Mouse (Mus musculus): ENCODE data around the gene Cox6a1. TPM values are rescaled to one million over a fixed set of nuclear protein-coding genes. Genes with fewer than 3 reads are reported as not detected.
A peak's percentile ranks its signal among the peaks of the same experiment; 100 is the strongest.

The Cox6a1 gene
- polyA plus RNA-seq, 1 experiment from 2014 or later, result 1,264 TPM

DNA sequence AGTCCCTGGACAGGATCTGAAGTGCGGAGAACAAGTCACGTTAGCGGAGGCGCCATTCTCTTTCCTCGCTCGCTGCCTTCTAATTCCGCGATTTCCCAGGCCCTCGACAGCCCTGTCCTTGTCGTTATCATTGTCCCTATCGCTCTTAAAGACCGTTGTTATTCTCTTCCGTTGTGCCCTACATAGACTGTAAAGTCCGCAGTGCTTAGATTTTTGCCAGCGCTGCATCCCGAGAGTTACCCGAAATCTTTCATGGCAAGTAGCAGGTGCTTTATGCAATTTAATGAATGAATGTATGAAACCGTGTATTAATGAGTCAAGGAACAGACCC lies 409 bp upstream of the Cox6a1 start:
- in situ Hi-C loops (cut with MboI; ENCODE audit: low pct_unique_long_range_greater_than_20kb), result loop anchor here (10.0 kb wide), 1 partner anchor 344 kb away; no protein-coding TSS in a partner anchor
- no peak for ATAC-seq
- H3K27me3 ChIP-seq, result no peaks in the 10 kb centered on the region
- ChIA-PET POLR2A (interaction anchor here (1.0 to 1.1 kb wide), 3 partner anchors 9 to 642 kb away, joined by 3 to 4 read pairs (median 3); no protein-coding TSS in a partner anchor), CTCF (interaction anchor here (2.6 kb wide), 1 partner anchor 20 kb away, joined by 10 read pairs; no protein-coding TSS in a partner anchor)
- no peak for TF ChIP-seq CTCF (IDR thresholded peaks at IDR 0.05)
- no peak for DNase-seq (ENCODE audit: low read depth, low spot score)

DNA sequence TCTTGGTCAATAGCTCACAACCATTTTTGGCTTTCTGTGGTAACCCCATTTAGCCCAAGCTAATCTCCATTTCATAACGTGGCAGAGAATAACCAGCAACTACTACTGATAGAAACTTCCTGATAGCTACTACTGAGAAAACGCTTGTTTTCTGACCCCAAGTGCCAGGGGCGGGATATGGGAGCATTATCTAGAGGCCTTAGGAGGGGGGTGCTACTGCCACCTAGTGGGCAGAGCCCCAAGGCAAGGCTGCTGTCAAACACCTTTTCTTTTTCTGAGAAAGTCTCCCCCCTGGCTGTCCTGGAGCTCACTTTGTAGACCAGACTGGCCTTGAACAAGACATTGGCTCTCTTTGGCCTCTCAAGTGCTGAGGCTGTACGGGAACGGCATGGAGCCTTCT lies 1.2 kb downstream of the Cox6a1 start:
- no peaks in the 10 kb centered on the region for H3K27me3 ChIP-seq
- ChIA-PET POLR2A (interaction anchor here (1.0 to 1.1 kb wide), 2 partner anchors 16 to 109 kb away, joined by 3 read pairs; no protein-coding TSS in a partner anchor), CTCF (interaction anchor here (0.8 to 2.6 kb wide), 8 partner anchors 11 to 188 kb away, joined by 3 to 13 read pairs (median 4); partner anchors contain the start of gene Rnf10)
- peak; percentile 48 for ATAC-seq
- in situ Hi-C loops (cut with MboI; ENCODE audit: low pct_unique_long_range_greater_than_20kb), result loop anchor here (10.0 kb wide), 1 partner anchor 343 kb away; no protein-coding TSS in a partner anchor
- DNase-seq (ENCODE audit: low read depth, low spot score), result peak; percentile 37
- no peak for TF ChIP-seq CTCF (IDR thresholded peaks at IDR 0.05)

DNA sequence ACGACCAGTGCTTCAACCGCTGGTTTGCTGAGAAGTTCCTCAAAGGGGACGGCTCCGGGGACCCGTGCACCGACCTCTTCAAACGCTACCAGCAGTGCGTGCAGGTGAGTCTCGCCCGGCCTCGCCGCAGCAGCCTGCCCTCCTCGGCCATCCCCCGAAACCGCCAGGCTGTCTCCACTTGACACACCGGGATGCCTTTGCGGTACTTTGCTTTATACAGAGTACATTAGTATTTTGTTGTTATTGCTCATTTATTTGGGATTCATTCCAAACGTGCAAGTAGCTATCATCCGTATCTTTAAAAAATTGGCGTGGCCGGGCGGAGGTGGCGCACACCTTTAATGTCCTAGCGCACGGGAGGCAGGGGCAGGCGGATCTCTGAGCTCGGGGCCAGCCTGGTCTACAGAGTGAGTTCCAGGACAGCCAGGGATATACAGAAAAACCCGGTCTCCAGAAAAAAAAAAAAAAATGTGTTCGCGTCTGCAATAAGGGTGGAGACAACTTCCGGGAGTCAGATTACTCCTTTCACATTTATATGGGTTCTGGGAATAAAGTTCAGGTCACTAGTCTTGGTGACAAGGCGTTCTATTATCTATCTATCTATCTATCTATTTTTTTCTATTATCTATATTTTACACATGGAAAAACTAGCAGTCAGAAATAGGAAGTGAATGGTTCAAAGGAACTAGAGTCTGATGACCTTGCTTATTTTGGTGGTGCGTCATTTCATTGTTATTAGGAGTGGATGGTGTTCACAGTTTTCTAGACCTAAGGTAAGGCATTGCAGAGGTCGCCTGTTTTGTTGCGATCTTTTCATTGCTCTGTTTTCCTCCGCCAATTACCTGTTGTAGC lies 7.2 kb downstream of the Cox6a1 start:
- CTCF ChIA-PET, result interaction anchor here (0.9 to 1.5 kb wide), 2 partner anchors 12 to 24 kb away, joined by 3 read pairs; no protein-coding TSS in a partner anchor
- POLR2A ChIA-PET, result interaction anchor here (0.9 to 1.4 kb wide), 7 partner anchors 11 to 74 kb away, joined by 3 to 7 read pairs (median 4); partner anchors contain the start of genes Rnf10 and Srsf9

DNA sequence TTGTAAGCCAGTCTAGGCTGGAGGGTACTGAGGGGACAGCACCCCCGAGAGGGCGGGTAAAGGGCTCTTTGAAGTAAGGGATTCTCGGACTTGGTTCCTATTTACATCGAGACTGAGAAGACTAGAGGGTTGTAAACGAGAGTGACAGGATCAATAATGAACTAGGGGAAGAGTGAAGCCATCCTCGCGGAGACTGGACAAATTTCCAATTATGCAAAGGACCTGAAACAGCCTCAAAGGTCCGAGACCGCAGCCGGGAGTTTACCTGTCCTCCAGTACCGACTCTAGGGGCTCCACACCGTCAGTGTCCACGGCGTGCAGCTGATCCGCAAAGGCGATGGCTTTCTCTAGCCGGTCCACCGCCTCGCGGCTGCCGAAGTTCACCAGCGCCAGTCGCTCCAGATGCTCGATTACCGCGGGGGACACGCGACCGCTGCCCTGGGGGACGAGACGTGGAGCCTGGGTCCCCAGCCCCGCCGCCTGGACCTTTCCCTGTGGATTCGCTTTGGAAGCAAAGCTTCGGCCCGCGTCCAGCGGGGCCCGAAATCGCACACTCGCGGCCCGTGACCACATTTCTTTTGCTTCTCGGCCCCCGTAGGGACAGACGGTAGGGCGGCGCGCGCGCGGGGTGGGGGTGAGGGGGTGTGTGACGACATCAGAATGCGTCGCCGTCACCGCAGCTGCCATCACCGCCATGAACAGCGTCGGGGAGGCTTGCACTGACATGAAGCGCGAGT lies 8.0 kb downstream of the Cox6a1 start, which contains the start of the genes Gatc and Triap1:
Gatc (minus strand) TSS at position 602 of the 737 bp plus-strand sequence.
Triap1 (plus strand) TSS at position 649 of the 737 bp plus-strand sequence.
- ChIA-PET CTCF (interaction anchor here (0.9 to 1.5 kb wide), 2 partner anchors 11 to 23 kb away, joined by 3 read pairs; no protein-coding TSS in a partner anchor), POLR2A (interaction anchor here (0.6 to 1.3 kb wide), 7 partner anchors 11 to 1252 kb away, joined by 3 to 7 read pairs (median 4); partner anchors contain the start of genes Rnf10 and Srsf9)
- no peak for TF ChIP-seq CTCF (IDR thresholded peaks at IDR 0.05)
- in situ Hi-C loops (cut with MboI; ENCODE audit: low pct_unique_long_range_greater_than_20kb), result loop anchor here (10.0 kb wide), 1 partner anchor 336 kb away; no protein-coding TSS in a partner anchor
- peak; percentile 33 for DNase-seq (ENCODE audit: low read depth, low spot score)
- no peaks in the 10 kb centered on the region for H3K27me3 ChIP-seq
- peak; percentile 40 for ATAC-seq

More for the DNA sequence above, 7.2 kb downstream of the Cox6a1 start:
- DNase-seq (ENCODE audit: low read depth, low spot score), result no peak
- no peak for TF ChIP-seq CTCF (IDR thresholded peaks at IDR 0.05)
- in situ Hi-C loops (cut with MboI; ENCODE audit: low pct_unique_long_range_greater_than_20kb), result loop anchor here (10.0 kb wide), 1 partner anchor 337 kb away; no protein-coding TSS in a partner anchor
- no peaks in the 10 kb centered on the region for H3K27me3 ChIP-seq
- no peak for ATAC-seq

DNA sequence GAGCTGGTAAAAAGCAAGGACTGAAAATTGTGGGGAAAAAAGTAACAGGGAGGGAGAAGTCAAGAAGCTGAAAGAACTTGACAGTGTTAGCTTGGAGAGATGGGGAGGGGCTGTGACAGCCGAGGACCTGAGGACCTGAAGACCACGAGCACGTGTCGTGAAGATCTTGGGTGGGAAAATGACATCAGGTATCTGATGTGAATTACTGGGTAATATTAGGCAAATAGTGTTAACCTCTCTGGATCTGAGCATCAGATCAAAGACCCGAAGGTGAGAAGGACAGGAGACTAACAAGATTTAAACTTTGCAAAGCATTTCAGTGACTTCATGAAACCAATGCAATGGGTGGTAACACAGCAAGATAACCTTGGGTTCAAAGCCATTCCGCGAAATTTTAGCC lies 8.8 kb downstream of the Cox6a1 start:
- ATAC-seq (no peak), DNase-seq (ENCODE audit: low read depth, low spot score) (no peak)
- no peaks in the 10 kb centered on the region for H3K27me3 ChIP-seq
- ChIA-PET CTCF (interaction anchor here (1.5 kb wide), 1 partner anchor 12 kb away, joined by 4 read pairs; no protein-coding TSS in a partner anchor), POLR2A (interaction anchor here (1.2 kb wide), 1 partner anchor 13 kb away, joined by 5 read pairs; the partner anchor contains the start of gene Srsf9)
- in situ Hi-C loops (cut with MboI; ENCODE audit: low pct_unique_long_range_greater_than_20kb), result loop anchor here (10.0 kb wide), 1 partner anchor 335 kb away; no protein-coding TSS in a partner anchor
- TF ChIP-seq CTCF (IDR thresholded peaks at IDR 0.05), result no peak

DNA sequence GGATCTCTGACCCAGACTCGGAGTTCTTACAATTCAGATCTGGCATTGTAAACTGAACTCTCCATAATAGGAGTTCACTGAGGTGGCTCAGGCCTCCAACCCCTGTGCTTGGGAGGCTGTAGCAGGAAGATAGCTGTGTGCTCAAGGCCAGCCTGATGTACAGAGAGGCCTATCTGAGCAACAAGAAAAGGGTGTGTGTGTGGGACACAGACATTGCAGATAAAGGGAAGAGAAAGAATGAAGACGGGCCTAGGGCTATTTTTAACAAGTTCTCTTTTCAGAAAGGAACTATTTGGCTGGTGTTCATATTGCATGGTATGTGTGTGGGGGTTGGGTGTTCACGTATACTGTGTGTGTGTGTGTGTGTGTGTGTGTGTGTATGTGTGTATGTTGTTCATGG lies 15.2 kb downstream of the Cox6a1 start:
- no peak for TF ChIP-seq CTCF (IDR thresholded peaks at IDR 0.05)
- in situ Hi-C loops (cut with MboI; ENCODE audit: low pct_unique_long_range_greater_than_20kb), result no loop called here

DNA sequence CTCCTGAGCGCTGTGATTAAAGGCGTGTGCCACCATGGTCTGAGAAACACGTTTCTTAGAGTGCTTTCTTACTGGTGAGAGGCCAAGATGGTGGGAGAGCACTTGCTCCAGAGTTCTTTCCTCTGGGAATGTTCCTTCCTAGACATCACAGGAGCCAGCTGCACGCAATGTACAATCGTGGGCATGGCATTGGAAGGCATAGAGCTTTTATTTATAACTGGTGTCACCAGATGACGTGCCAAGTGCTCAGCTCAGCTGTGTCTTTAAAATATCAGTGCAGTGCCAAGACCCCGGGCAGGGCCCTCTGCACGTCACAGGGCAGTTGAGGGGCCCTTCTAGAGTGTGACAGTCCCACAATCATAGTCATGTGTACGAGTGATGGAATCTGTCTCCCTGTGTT lies 17.8 kb downstream of the Cox6a1 start:
- in situ Hi-C loops (cut with MboI; ENCODE audit: low pct_unique_long_range_greater_than_20kb), result no loop called here
- DNase-seq (ENCODE audit: low read depth, low spot score), result no peak

More for the DNA sequence above, 15.2 kb downstream of the Cox6a1 start:
- DNase-seq (ENCODE audit: low read depth, low spot score) (no peak), ATAC-seq (no peak)
- ChIA-PET POLR2A (no interaction called here), CTCF (interaction anchor here (1.2 to 1.8 kb wide), 2 partner anchors 13 to 14 kb away, joined by 3 to 4 read pairs; no protein-coding TSS in a partner anchor)
- H3K27me3 ChIP-seq, result no peaks in the 10 kb centered on the region

DNA sequence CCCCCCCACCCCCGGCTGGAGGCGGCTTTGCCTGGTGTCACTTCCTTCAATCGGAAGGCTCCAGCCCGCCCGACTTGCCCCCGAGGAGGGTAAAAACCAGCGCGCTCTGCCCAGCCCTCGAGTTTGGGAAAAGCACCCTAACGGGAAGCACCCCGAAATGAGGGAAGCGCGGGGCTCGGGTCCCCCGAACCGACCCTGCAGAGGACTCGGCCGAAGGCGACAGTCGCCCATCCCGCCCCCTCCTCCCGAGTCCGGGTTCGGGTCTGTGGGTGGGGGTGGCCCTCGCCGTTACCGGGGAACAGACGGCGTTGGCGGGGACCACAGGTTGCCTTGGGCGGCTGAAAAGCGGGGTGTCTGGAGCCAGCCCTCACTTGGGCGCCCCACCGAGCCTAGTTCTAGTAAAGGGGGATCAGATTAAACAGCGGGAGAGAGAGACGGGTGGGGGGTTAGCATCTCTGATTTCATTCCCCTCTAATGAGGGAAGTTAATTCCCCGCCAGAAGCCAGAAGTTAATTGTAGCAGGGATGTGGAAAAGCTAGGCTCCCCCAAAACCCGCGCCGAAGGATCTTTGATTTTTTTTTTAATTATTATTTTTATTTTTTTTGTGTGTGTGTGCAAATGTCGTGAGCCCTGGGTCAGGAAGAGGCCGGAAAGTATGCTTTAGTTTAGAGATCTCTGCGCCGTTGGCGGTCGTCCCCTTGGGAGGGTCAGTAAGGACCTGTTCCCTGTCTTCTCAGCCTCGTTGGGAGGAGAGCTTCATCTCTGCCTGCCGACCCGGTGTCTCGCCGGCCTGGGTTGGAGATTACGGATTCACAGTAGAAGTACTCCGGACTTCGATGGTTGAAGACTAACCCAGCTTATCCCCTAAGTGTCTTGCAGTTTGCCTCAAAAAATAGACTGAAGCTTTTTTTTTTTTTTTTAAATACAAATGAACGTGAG lies 20.9 kb downstream of the Cox6a1 start:
- DNase-seq (ENCODE audit: low read depth, low spot score) (no peak), ATAC-seq (no peak)
- in situ Hi-C loops (cut with MboI; ENCODE audit: low pct_unique_long_range_greater_than_20kb), result loop anchor here (5.0 kb wide), 1 partner anchor 91 kb away; the partner anchor contains the start of gene Pop5
- CTCF ChIA-PET, result interaction anchor here (0.9 to 2.7 kb wide), 3 partner anchors 10 to 20 kb away, joined by 3 to 10 read pairs (median 4); partner anchors contain the start of gene Cox6a1
- TF ChIP-seq CTCF (IDR thresholded peaks at IDR 0.05), result no peak
- POLR2A ChIA-PET, result interaction anchor here (0.6 to 1.7 kb wide), 11 partner anchors 8 to 170 kb away, joined by 3 to 6 read pairs (median 4); partner anchors contain the start of genes Dynll1, Gatc, Mlec and Triap1
- H3K27me3 ChIP-seq, result no peaks in the 10 kb centered on the region

More for the DNA sequence above, 17.8 kb downstream of the Cox6a1 start:
- no peak for ATAC-seq
- H3K27me3 ChIP-seq, result no peaks in the 10 kb centered on the region
- POLR2A ChIA-PET, result no interaction called here
- no peak for TF ChIP-seq CTCF (IDR thresholded peaks at IDR 0.05)
- CTCF ChIA-PET, result interaction anchor here (1.1 kb wide), 1 partner anchor 34 kb away, joined by 3 read pairs; no protein-coding TSS in a partner anchor

Data from Patski (cell line).